In the genomic region with DNA sequence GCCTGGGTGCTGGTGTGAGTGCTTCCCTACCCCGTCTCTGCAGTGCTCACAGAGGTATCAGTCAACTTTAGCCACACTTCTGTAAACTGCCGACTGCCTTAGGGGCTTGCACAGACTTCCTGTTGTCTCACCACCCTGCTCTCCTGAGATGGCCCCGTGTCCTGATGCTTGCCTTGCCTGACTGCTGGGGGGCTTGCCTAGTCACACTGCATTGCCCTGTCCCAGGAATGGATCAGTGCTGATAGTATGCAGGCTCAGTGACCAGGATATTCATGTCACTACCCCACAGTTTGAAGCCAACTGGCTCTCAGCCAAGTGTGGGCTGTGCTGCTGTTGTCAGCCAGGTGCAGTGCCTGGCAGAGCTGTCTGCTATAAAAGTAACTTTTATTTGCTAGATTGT, we compare ENCODE assay signal across 9 mouse cellular contexts. TPM values are rescaled to one million over a fixed set of nuclear protein-coding genes. Genes with fewer than 3 reads are reported as not detected.
DNase-seq lines count a peak whose midpoint lies in the region; ATAC-seq lines count a peak whose summit lies in the region.
"Had no signal": no experiment of that assay in that cellular context is flagged by ENCODE, and none has a peak within 500 bp of the region (broad histone marks: within the 10 kb centered on the region; RNA-seq: fewer than 3 reads in every experiment).

No protein-coding gene starts in this region.

- 78% methylated on average over 3 of the region's 3 CpGs for WGBS in forebrain, embryonic 13.5 days
- 74% methylated on average over 3 of the region's 3 CpGs for WGBS in forebrain, embryonic 10.5 days
- WGBS in large intestine, adult 2 months: 12% methylated on average over 3 of the region's 3 CpGs
- 75% methylated on average over 3 of the region's 3 CpGs for WGBS in forebrain, embryonic 15.5 days
- WGBS in midbrain, embryonic 16.5 days: 86% methylated on average over 3 of the region's 3 CpGs

- no peak for DNase-seq in forebrain, embryonic 10.5 days (ENCODE audit: extremely low spot score, low spot score)
- DNase-seq in urinary bladder, postnatal 14 days (ENCODE audit: low spot score): peak; percentile 56
- no peak for DNase-seq in urinary bladder, postnatal 10 days (ENCODE audit: low spot score)
- peak; percentile 85 for DNase-seq in large intestine, adult 2 months (ENCODE audit: low read depth, low spot score)
- DNase-seq in thymus, postnatal 4 days: peak; percentile 50

- H3K9me3 ChIP-seq in forebrain, embryonic 13.5 days (replicated peaks): no peaks in the 10 kb centered on the region
- no peaks in the 10 kb centered on the region for H3K9me3 ChIP-seq in forebrain, embryonic 10.5 days
- no peaks in the 10 kb centered on the region for H3K9me3 ChIP-seq in forebrain, embryonic 15.5 days
- no peaks in the 10 kb centered on the region for H3K9me3 ChIP-seq in midbrain, embryonic 16.5 days (replicated peaks; ENCODE audit: control insufficient read depth, low read length, poor library complexity, severe bottlenecking)

- no peaks in the 10 kb centered on the region for H3K36me3 ChIP-seq in forebrain, embryonic 13.5 days (ENCODE audit: poor library complexity, severe bottlenecking)
- H3K36me3 ChIP-seq in forebrain, embryonic 10.5 days (replicated peaks): peaks cover 2% of the 10 kb centered on the region; the same call in 1 of the 2 replicates
- no peaks in the 10 kb centered on the region for H3K36me3 ChIP-seq in forebrain, embryonic 15.5 days
- H3K36me3 ChIP-seq in midbrain, embryonic 16.5 days (ENCODE audit: control insufficient read depth, insufficient read depth, low read length): no peaks in the 10 kb centered on the region

- no peak for ATAC-seq in forebrain, embryonic 13.5 days
- ATAC-seq in forebrain, embryonic 15.5 days (replicated peaks): no peak
- no peak for ATAC-seq in midbrain, embryonic 16.5 days

- H3K4me1 ChIP-seq in forebrain, embryonic 13.5 days: peaks cover 13% of the 10 kb centered on the region
- peaks cover 21% of the 10 kb centered on the region for H3K4me1 ChIP-seq in forebrain, embryonic 10.5 days
- peaks cover 8% of the 10 kb centered on the region; the same call in 1 of the 2 replicates for H3K4me1 ChIP-seq in forebrain, embryonic 15.5 days
- no peaks in the 10 kb centered on the region for H3K4me1 ChIP-seq in midbrain, embryonic 16.5 days (ENCODE audit: control insufficient read depth, insufficient read depth, low read length)

- H3K9ac ChIP-seq in forebrain, embryonic 13.5 days: 0 out of 2 replicates have a peak overlapping the region, but pooled peaks have one; percentile 8
- H3K9ac ChIP-seq in forebrain, embryonic 15.5 days (replicated peaks): no peak overlapping the region
- no peak overlapping the region for H3K9ac ChIP-seq in midbrain, embryonic 16.5 days (ENCODE audit: low read depth, low read length)

- no peak overlapping the region for H3K27ac ChIP-seq in forebrain, embryonic 13.5 days
- H3K27ac ChIP-seq in forebrain, embryonic 10.5 days: no peak overlapping the region
- no peak overlapping the region for H3K27ac ChIP-seq in forebrain, embryonic 15.5 days (replicated peaks)
- no peak overlapping the region for H3K27ac ChIP-seq in midbrain, embryonic 16.5 days (ENCODE audit: low read length)

- H3K27me3 ChIP-seq in forebrain, embryonic 13.5 days: no peaks in the 10 kb centered on the region
- no peaks in the 10 kb centered on the region for H3K27me3 ChIP-seq in forebrain, embryonic 10.5 days (ENCODE audit: poor library complexity, severe bottlenecking)
- H3K27me3 ChIP-seq in forebrain, embryonic 15.5 days: no peaks in the 10 kb centered on the region
- no peaks in the 10 kb centered on the region for H3K27me3 ChIP-seq in midbrain, embryonic 16.5 days (ENCODE audit: control insufficient read depth, insufficient read depth, low read depth, low read length)
- H3K27me3 ChIP-seq: CH12.LX had no signal

- no peak overlapping the region for H3K4me2 ChIP-seq in forebrain, embryonic 13.5 days
- no peak overlapping the region for H3K4me2 ChIP-seq in forebrain, embryonic 15.5 days (replicated peaks)
- no peak overlapping the region for H3K4me2 ChIP-seq in midbrain, embryonic 16.5 days (ENCODE audit: low read length)

- no peak overlapping the region for H3K4me3 ChIP-seq in forebrain, embryonic 13.5 days
- H3K4me3 ChIP-seq in forebrain, embryonic 10.5 days: no peak overlapping the region
- H3K4me3 ChIP-seq in forebrain, embryonic 15.5 days: no peak overlapping the region
- H3K4me3 ChIP-seq in midbrain, embryonic 16.5 days (ENCODE audit: low read depth, low read length): no peak overlapping the region

RNA-seq across cellular contexts. Expression of a gene that starts 26.3 kb away (rescaled TPM):
- 16.5 and 16.6 TPM in 2 replicates for polyA plus RNA-seq in forebrain, embryonic 13.5 days (2015; fragmentation: Nextera tagmentation; extraction: Ambion mirVana)
- 20.8 and 22.7 TPM in 2 replicates for polyA plus RNA-seq in forebrain, embryonic 10.5 days (2016; fragmentation: Nextera tagmentation; extraction: Ambion mirVana)
- polyA plus RNA-seq in large intestine, adult 2 months (2012; rRNA removed): 24.9 and 28.2 TPM in 2 replicates
- polyA plus RNA-seq in forebrain, embryonic 15.5 days (2015; fragmentation: Nextera tagmentation; extraction: Ambion mirVana): 17.4 and 19.2 TPM in 2 replicates
- 16.7 and 19.2 TPM in 2 replicates for polyA plus RNA-seq in midbrain, embryonic 16.5 days (2015; fragmentation: Nextera tagmentation; extraction: Ambion mirVana)

RNA-seq across cellular contexts. Expression of a gene that starts 28.6 kb away (rescaled TPM):
- polyA plus RNA-seq in forebrain, embryonic 13.5 days (2015; fragmentation: Nextera tagmentation; extraction: Ambion mirVana): 87.1 and 105 TPM in 2 replicates
- polyA plus RNA-seq in forebrain, embryonic 10.5 days (2016; fragmentation: Nextera tagmentation; extraction: Ambion mirVana): 166 and 170 TPM in 2 replicates
- 103 and 108 TPM in 2 replicates for polyA plus RNA-seq in large intestine, adult 2 months (2012; rRNA removed)
- polyA plus RNA-seq in forebrain, embryonic 15.5 days (2015; fragmentation: Nextera tagmentation; extraction: Ambion mirVana): 116 TPM in 2 replicates
- 155 and 171 TPM in 2 replicates for polyA plus RNA-seq in midbrain, embryonic 16.5 days (2015; fragmentation: Nextera tagmentation; extraction: Ambion mirVana)

RNA-seq across cellular contexts. Expression of a gene that starts 37.8 kb away (rescaled TPM):
- polyA plus RNA-seq in forebrain, embryonic 13.5 days (2015; fragmentation: Nextera tagmentation; extraction: Ambion mirVana): 52.5 and 53.6 TPM in 2 replicates
- 52.6 and 57.2 TPM in 2 replicates for polyA plus RNA-seq in forebrain, embryonic 10.5 days (2016; fragmentation: Nextera tagmentation; extraction: Ambion mirVana)
- polyA plus RNA-seq in large intestine, adult 2 months (2012; rRNA removed): 64.3 and 72.6 TPM in 2 replicates
- 49.8 and 50.2 TPM in 2 replicates for polyA plus RNA-seq in forebrain, embryonic 15.5 days (2015; fragmentation: Nextera tagmentation; extraction: Ambion mirVana)
- polyA plus RNA-seq in midbrain, embryonic 16.5 days (2015; fragmentation: Nextera tagmentation; extraction: Ambion mirVana): 43.1 and 43.3 TPM in 2 replicates

RNA-seq across cellular contexts. Expression of a gene that starts 38.0 kb away (rescaled TPM):
- polyA plus RNA-seq in forebrain, embryonic 13.5 days (2015; fragmentation: Nextera tagmentation; extraction: Ambion mirVana): 357 and 385 TPM in 2 replicates
- polyA plus RNA-seq in forebrain, embryonic 10.5 days (2016; fragmentation: Nextera tagmentation; extraction: Ambion mirVana): 295 and 303 TPM in 2 replicates
- polyA plus RNA-seq in large intestine, adult 2 months (2012; rRNA removed): 422 and 497 TPM in 2 replicates
- polyA plus RNA-seq in forebrain, embryonic 15.5 days (2015; fragmentation: Nextera tagmentation; extraction: Ambion mirVana): 433 and 440 TPM in 2 replicates
- 406 and 425 TPM in 2 replicates for polyA plus RNA-seq in midbrain, embryonic 16.5 days (2015; fragmentation: Nextera tagmentation; extraction: Ambion mirVana)

RNA-seq across cellular contexts. Expression of a gene that starts 43.1 kb away (rescaled TPM):
- 81.9 and 101 TPM in 2 replicates for polyA plus RNA-seq in forebrain, embryonic 13.5 days (2015; fragmentation: Nextera tagmentation; extraction: Ambion mirVana)
- 74.4 and 84.1 TPM in 2 replicates for polyA plus RNA-seq in forebrain, embryonic 10.5 days (2016; fragmentation: Nextera tagmentation; extraction: Ambion mirVana)
- polyA plus RNA-seq in large intestine, adult 2 months (2012; rRNA removed): 110 and 122 TPM in 2 replicates
- polyA plus RNA-seq in forebrain, embryonic 15.5 days (2015; fragmentation: Nextera tagmentation; extraction: Ambion mirVana): 114 TPM in 2 replicates
- polyA plus RNA-seq in midbrain, embryonic 16.5 days (2015; fragmentation: Nextera tagmentation; extraction: Ambion mirVana): 151 and 173 TPM in 2 replicates

Comparison
In these comparisons a context has a peak if more than half of its experiments do, and no peak if none do; other contexts are left out.
1. DNase-seq: peak in urinary bladder, postnatal 14 days (single experiment), large intestine, adult 2 months (single experiment) and thymus, postnatal 4 days (single experiment); none in forebrain, embryonic 10.5 days (single experiment) and urinary bladder, postnatal 10 days (single experiment).